Mouse (Mus musculus): ENCODE data around the gene Zfp575.
A peak's percentile ranks its signal among the peaks of the same experiment; 100 is the strongest.

Zfp575 gene

DNA sequence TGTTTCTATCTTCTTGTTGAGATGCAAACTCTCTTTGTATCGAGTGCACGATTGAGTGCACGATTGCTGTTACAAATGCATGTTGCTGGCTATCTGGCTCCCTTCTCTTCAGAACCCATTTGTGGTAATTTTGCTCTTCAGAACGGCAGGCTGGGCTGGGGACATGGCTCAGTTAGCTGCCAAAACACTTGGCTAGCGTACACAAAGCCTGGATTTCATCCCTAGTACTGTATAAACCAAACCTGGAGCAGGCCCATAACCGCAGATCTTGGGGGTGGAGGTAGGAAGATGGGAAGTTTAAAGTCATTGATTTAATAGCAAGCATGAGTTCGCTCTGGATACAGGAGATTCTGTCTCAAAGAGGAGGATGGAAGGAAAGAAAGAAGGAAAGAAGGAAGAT lies 18.1 kb upstream of the Zfp575 start:
- DNase-seq (ENCODE audit: extremely low read depth, low read depth) = no peak

DNA sequence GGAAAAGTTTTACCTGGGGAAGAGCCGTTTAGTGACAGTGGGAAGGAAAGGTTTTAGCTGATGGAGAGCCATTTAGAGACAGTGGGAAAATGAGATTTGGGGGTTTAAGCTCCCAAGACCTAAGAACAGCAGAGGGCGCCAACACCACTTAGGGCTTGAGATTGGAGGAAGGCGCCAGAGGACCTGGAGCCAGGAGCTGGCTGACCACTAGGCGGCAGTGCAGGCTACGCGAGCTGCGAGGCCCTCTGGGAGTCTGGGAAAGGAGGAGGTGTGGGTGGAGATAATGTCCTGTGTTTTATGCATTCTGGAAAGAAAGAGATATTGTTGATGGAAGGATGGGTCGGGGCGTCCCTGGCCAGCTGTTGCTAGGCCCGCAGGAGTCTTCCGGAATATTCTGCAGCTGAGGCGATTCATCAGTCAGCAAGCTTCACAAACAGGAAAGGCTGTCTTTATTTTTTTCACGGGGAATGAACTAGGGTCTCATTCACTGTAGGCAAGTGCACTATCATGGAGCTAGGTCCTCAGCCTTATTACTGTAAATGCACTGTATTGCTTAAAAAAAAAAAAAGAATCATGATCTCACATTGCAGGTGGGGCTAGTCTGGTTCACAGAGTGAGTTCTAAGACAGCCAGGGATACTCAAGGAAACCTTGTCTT lies 13.6 kb upstream of the Zfp575 start:
- DNase-seq (ENCODE audit: extremely low read depth, low read depth) = peak; percentile 76

DNA sequence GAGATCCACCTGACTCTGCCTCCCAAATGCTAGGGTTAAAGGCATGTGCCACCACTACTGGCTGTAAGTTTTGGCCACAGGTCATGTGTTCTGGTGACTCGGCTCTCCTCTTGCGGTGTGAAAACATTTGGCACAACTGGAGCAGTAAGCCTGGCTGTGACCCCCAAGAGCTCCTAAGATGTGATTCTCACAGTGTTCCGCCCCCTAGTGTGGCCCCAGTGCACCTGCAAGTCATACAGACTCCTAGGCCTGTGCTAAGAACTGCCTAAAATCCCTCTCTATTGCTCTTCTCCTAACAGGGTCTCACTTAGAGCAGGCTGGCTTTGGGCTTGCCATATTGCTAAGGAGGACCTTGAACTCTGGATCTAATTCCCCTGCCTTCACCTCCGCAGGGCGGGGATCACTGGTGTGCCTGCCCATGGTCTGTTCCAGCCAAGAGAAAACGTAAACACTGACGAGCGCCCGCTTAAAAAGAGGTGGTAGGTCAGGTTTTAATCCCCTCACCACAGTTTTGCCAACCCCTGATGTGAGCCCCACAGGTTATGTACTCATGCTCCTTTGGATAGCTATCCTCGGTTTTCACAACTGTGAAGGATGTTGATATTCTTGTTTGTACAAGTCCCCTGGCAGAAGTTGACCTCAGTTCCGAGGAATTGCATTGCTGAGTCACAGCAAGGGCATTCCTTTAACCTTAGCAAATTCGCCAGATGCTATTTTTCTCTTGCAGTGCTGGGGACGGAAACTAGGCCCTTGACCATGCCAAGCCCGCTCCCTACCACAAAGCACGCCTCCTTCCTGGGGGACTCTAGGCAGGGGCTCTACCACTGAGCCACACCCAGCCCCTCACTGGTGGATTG lies 12.0 kb upstream of the Zfp575 start:
- no peak for DNase-seq (ENCODE audit: extremely low read depth, low read depth)

DNA sequence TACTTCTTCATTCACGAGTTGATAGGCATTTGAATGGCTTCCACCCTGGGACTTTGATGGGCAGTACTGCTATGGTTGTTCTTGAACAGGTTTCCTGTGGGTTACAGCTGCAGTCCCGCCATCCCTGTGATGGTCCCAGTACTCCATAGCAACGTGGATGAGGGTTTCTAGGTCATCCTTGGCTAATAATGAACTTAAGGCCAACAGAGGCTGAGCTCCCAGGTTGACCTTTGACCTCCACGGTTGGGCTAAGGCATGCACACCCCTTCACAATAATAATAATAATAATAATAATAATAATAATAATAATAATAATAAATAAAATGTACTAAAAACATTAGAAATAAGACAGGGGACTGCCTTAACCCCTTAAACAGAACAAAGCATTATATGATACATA lies 10.7 kb upstream of the Zfp575 start:
- no peak for DNase-seq (ENCODE audit: extremely low read depth, low read depth)

DNA sequence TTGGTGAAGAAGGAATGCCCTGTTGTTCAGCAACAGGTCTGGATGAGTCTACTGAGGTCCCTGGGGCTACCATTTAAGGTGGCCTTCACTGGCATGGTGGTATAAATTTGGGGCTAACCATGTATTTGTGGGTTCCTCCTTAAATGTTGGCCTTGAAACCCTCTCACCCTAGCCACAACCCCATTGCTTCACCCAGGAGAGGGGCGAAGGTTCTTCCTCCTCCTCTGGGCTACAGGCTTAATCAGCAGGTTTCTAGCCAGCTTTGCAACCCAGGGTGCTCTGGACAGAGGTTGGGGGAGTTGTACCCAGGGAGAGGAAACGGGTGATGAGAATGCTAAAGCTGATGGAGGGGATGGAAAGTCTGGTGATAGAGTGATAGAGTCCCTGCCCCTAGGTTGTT lies 8.0 kb upstream of the Zfp575 start:
- no peak for DNase-seq (ENCODE audit: extremely low read depth, low read depth)

DNA sequence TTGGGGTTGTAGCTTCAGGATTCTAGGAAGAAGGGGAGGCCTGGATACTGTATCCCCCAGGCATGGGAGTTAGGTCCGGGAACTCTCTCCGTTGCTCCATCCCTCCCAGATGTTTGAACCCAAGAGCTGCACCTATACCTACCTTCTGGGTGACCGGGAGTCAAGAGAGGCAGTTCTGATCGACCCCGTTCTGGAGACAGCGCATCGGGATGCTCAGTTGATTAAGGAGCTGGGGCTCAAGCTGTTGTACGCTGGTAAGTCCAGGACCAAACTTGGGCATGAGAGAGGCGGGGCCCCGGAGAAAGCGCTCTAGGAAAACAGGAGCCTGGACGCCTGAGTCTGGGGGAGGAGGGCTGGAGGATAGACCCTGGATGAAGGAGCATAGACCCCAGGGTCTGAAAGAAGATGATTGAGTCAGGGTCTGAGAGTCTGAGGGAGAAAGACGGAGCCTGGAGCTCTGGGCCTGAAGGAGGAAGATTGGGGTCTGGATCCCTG lies 6.9 kb upstream of the Zfp575 start:
- DNase-seq (ENCODE audit: extremely low read depth, low read depth) = no peak

GRCm38 (mm10) chr7:24593621-24594308 lies 6.3 kb upstream of the Zfp575 start:
- DNase-seq (ENCODE audit: extremely low read depth, low read depth) = no peak

- DNase-seq (ENCODE audit: extremely low read depth, low read depth) = no peak
Measured at GRCm38 (mm10) chr7:24592781-24593180, 5.3 kb upstream of the Zfp575 start.

GRCm38 (mm10) chr7:24592163-24592562 lies 4.7 kb upstream of the Zfp575 start:
- no peak for DNase-seq (ENCODE audit: extremely low read depth, low read depth)

DNA sequence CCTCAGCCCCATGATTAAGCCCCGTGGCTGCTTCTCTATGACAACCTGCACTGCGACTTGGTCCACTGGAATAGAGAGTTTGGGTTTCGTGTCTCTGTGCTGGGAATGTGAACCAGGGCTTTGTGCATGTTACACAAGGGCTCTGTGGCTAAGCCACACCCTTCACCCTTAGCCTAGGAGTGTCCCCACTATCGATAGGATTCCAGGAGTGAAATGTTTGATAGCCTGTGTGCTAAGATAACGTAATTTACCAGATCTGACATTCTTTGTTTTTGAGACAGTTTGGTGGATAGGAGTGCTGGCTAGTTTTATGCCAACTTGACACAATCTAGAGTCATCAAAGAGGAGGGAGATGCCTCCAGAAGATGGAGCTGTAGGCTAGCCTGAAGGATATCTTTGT lies 4.3 kb upstream of the Zfp575 start:
- no peak for DNase-seq (ENCODE audit: extremely low read depth, low read depth)

DNA sequence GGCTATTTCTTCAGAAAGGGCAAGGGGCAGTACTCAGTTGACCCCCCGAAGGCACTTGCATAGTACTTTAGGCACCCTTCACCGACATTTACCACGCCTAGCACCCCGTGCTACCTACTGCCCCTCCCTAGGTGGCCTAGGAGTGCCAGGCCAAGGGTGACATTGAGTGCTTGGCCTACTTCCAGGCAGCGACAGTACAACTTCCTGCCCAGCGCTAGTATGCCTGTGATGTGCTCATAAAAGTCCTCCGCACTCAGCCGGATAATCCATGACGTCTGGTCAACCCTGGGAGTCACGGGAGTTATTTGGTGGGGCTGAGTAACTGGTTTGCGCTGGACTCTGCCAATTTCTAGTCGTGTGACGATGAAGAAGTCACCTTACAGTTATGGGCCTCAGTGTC lies 895 bp upstream of the Zfp575 start:
- no peak for DNase-seq (ENCODE audit: extremely low read depth, low read depth)

GRCm38 (mm10) chr7:24586828-24587227 lies 613 bp downstream of the Zfp575 start:
- no peak for DNase-seq (ENCODE audit: extremely low read depth, low read depth)

DNA sequence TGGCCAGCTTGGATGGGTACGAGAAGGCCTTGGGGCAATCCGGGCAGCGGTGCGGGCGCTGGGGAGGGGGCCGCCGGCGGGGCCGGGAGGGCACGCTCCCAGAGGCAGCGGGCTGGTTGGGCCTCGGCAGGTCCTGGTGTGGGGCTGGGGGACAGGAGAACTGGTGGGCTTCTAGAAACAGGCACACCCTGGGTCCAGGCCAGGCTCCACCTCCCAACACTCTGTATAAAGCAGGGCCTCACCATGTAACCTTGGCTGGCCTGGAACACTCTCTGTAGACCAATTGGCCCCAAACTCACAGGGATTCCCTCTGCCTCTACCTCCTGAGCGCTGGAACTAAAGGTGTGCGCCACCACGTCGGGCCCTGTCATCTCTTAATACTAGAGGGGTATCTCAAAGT lies 1.4 kb downstream of the Zfp575 start:
- DNase-seq (ENCODE audit: extremely low read depth, low read depth) = no peak

- no peak for DNase-seq (ENCODE audit: extremely low read depth, low read depth)
Measured at GRCm38 (mm10) chr7:24584876-24585275, 2.6 kb downstream of the Zfp575 start.

DNA sequence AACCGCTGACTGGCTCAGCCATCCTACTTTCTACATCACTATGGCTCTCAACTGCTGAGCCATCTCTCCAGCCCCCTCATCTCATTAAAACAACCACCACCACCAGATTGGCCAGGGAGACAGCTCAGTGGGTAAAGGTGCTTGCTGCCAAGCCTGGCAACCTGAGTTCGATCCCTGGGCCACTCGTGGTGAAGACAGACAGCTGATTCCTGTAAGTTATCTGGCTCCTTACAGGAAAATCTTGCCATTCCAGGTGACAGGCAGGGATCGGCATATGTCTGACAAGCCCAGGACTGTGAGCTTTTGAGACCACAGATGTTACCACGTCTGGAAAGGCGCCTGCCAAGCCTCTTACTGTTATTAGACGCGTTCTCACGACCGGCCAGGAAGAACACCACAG lies 9.6 kb downstream of the Zfp575 start:
- DNase-seq (ENCODE audit: extremely low read depth, low read depth) = no peak

GRCm38 (mm10) chr7:24574224-24574796 lies 13.1 kb downstream of the Zfp575 start:
- DNase-seq (ENCODE audit: extremely low read depth, low read depth) = no peak

DNA sequence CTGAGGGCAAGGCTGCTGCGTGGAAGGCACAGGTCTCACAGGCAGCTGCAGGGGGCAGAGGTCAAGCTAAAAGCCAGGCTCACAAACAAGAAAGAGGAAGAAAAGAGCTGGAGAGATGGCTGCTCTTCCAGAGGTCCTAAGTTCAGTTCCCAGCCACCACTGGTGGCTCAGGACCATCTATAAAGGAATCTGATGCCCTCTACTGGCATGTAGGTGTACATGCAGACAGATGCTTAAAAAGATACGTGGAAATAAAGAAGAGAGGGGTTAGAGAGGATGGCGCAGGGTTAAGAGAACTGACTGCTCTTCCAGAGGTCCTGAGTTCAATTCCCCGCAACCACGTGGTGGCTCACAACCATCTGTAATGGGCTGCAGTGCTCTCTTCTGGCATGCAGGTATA lies 15.0 kb downstream of the Zfp575 start:
- DNase-seq (ENCODE audit: extremely low read depth, low read depth) = no peak

DNA sequence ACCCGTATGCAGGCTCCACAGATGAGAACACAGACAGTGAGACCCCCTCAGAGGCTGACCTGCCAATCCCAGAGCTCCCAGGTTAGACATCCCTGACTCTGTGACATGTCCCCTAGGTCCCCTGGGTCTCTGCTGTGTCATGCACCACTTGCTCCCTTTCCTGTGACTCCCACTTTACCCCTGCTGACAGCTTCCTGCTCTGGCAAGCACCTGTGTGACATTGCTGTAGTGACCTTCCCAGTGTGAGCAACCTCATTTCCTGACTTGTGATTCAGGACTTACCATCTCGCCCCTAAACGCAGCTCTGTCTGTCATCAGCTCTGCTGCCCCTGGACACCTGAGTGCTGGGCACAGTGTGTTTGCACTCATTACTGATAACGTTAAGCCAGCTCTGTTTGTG lies 16.4 kb downstream of the Zfp575 start:
- no peak for DNase-seq (ENCODE audit: extremely low read depth, low read depth)

DNA sequence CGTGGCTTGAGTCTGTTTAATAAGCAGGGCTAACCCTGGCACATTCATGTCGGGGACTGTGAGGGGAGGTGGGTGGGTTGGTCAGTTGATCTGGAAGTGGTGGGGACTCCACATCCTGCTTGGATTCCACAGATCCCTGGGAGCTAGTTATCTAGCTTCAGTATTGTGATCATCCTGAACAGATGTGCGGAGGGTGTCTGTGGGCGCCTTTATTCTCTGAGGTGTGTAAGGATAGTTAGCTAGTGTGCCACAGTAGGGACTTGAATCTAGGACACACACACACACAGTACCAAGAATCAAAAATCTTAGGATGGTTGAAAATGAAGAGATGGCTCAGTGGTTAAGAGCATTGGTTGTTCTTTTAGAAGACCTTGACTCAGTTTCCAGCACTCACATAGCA lies 18.9 kb downstream of the Zfp575 start:
- DNase-seq (ENCODE audit: extremely low read depth, low read depth) = no peak

- DNase-seq (ENCODE audit: extremely low read depth, low read depth) = no peak
Measured at GRCm38 (mm10) chr7:24566206-24566605, 21.2 kb downstream of the Zfp575 start.

DNA sequence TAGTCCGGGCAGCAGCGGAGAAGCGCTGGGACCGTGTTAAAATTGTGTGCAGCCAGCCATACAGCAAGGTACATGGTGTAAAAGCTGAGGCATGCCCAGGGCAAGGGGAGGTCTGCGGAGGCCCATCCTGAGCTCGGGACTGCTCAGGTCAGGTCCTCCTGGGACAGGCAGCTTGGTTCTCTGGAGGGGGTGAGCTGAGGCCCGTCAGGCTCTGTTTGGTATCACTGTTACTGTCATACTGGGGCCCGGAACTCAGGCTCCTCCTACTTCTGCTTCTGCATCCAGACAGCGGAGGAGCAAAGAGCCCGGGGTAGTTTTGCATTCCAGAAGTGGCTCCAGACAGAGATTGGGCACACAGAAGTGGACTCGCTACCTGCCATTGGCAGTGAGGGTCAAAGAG lies 21.8 kb downstream of the Zfp575 start:
- no peak for DNase-seq (ENCODE audit: extremely low read depth, low read depth)

All from MEL-GATA-1-ER (cell line).